ENCODE assay signal across 13 mouse cellular contexts in genomic region chr13:50322512-50322911, GRCm38 (mm10).
A peak's percentile ranks its signal among the peaks of the same experiment; 100 is the strongest.
DNase-seq lines count a peak whose midpoint lies in the region; ATAC-seq and TF ChIP-seq lines count a peak whose summit lies in the region.
"Had no signal": no experiment of that assay in that cellular context is flagged by ENCODE, and none has a peak within 500 bp of the region (broad histone marks: within the 10 kb centered on the region; RNA-seq: fewer than 3 reads in every experiment).

No protein-coding gene starts in this region.

- no peak overlapping the region for H3K4me3 ChIP-seq in heart, embryonic 12.5 days
- no peak overlapping the region for H3K4me3 ChIP-seq in liver, embryonic 14.5 days (ENCODE audit: insufficient read depth in 1 of 2, low read depth in 2 of 2, low read length in 2 of 2)
- H3K4me3 ChIP-seq in liver, embryonic 11.5 days (ENCODE audit: low read depth, low read length) = no peak overlapping the region
- H3K4me3 ChIP-seq: intestine, embryonic 15.5 days had no signal

- no peak overlapping the region for H3K9ac ChIP-seq in heart, embryonic 12.5 days
- H3K9ac ChIP-seq in liver, embryonic 14.5 days (replicated peaks) = no peak overlapping the region
- no peak overlapping the region for H3K9ac ChIP-seq in liver, embryonic 11.5 days (ENCODE audit: low read depth, low read length)
- H3K9ac ChIP-seq: intestine, embryonic 15.5 days had no signal

- no peaks in the 10 kb centered on the region for H3K27me3 ChIP-seq in heart, embryonic 12.5 days (replicated peaks)
- no peaks in the 10 kb centered on the region for H3K27me3 ChIP-seq in liver, embryonic 14.5 days (ENCODE audit: control insufficient read depth, insufficient read depth, low read length)
- no peaks in the 10 kb centered on the region for H3K27me3 ChIP-seq in liver, embryonic 11.5 days (replicated peaks; ENCODE audit: control insufficient read depth, insufficient read depth, low read length)
- H3K27me3 ChIP-seq: intestine, embryonic 15.5 days had no signal

- TF ChIP-seq CTCF in liver, embryonic 14.5 days (IDR thresholded peaks at IDR 0.05; ENCODE audit: low read depth) = peak; percentile 28; the same call in 1 of the 2 replicates
- 0 out of 2 replicates have a peak, but pooled peaks have one; percentile 2 for TF ChIP-seq CTCF in brain, embryonic 14.5 days (IDR thresholded peaks at IDR 0.05; ENCODE audit: borderline replicate concordance, extremely low read depth, insufficient read depth, insufficient read length)

- no peaks in the 10 kb centered on the region for H3K36me3 ChIP-seq in heart, embryonic 12.5 days
- H3K36me3 ChIP-seq in liver, embryonic 14.5 days (replicated peaks; ENCODE audit: control insufficient read depth, insufficient read depth, low read depth) = no peaks in the 10 kb centered on the region
- H3K36me3 ChIP-seq in liver, embryonic 11.5 days (ENCODE audit: control insufficient read depth, insufficient read depth, low read length) = no peaks in the 10 kb centered on the region
- H3K36me3 ChIP-seq: intestine, embryonic 15.5 days had no signal

- DNase-seq in heart, adult 11 months = peak; percentile 79
- no peak for DNase-seq in liver, embryonic 14.5 days (ENCODE audit: low read depth in 3 of 3, low spot score in 3 of 3)
- DNase-seq in liver, embryonic 11.5 days (ENCODE audit: low spot score) = no peak
- no peak for DNase-seq in brain, embryonic 14.5 days (ENCODE audit: low read depth)
- peak; percentile 11 for DNase-seq in retina, postnatal 1 day
- no peak for DNase-seq in cerebellum, postnatal 4 days (ENCODE audit: low spot score in 2 of 2)
- DNase-seq in spleen, adult 18-20 months = no peak
- DNase-seq: cerebellum, postnatal 36 days; gastrocnemius, postnatal 10 days; layer of hippocampus, postnatal 36 days; right cerebral cortex, adult 18-20 months had no signal

- no peak for ATAC-seq in heart, embryonic 12.5 days (ENCODE audit: insufficient number of reproducible peaks, low FRiP score)
- no peak for ATAC-seq in liver, embryonic 14.5 days (ENCODE audit: insufficient read depth)
- ATAC-seq in liver, embryonic 11.5 days (replicated peaks; ENCODE audit: low FRiP score) = no peak
- ATAC-seq: intestine, embryonic 15.5 days had no signal

- H3K4me2 ChIP-seq in heart, embryonic 12.5 days = no peak overlapping the region
- no peak overlapping the region for H3K4me2 ChIP-seq in liver, embryonic 14.5 days (ENCODE audit: low read depth)
- no peak overlapping the region for H3K4me2 ChIP-seq in liver, embryonic 11.5 days
- H3K4me2 ChIP-seq: intestine, embryonic 15.5 days had no signal

- 33% methylated on average over 4 of the region's 4 CpGs for WGBS in heart, embryonic 12.5 days
- WGBS in liver, embryonic 14.5 days (ENCODE audit: insufficient replicate concordance) = 17% methylated on average over 4 of the region's 4 CpGs
- 33% methylated on average over 4 of the region's 4 CpGs for WGBS in liver, embryonic 11.5 days

- TF ChIP-seq EP300 in liver, embryonic 14.5 days (IDR thresholded peaks at IDR 0.05; ENCODE audit: low read depth) = no peak

- TF ChIP-seq POLR2A in brain, embryonic 14.5 days (IDR thresholded peaks at IDR 0.05; ENCODE audit: borderline replicate concordance, extremely low read depth, insufficient read depth, insufficient read length, poor library complexity, severe bottlenecking) = no peak

- H3K4me1 ChIP-seq in heart, embryonic 12.5 days (replicated peaks) = no peaks in the 10 kb centered on the region
- H3K4me1 ChIP-seq in liver, embryonic 14.5 days (replicated peaks; ENCODE audit: control insufficient read depth in 2 of 2, insufficient read depth in 2 of 2, low read length in 1 of 2) = no peaks in the 10 kb centered on the region
- H3K4me1 ChIP-seq in liver, embryonic 11.5 days (replicated peaks; ENCODE audit: control insufficient read depth, insufficient read depth, low read length) = no peaks in the 10 kb centered on the region
- H3K4me1 ChIP-seq: intestine, embryonic 15.5 days had no signal

- no peak overlapping the region for H3K27ac ChIP-seq in heart, embryonic 12.5 days (ENCODE audit: poor library complexity, severe bottlenecking)
- no peak overlapping the region for H3K27ac ChIP-seq in liver, embryonic 14.5 days
- H3K27ac ChIP-seq in liver, embryonic 11.5 days (ENCODE audit: low read depth, low read length) = no peak overlapping the region
- H3K27ac ChIP-seq: intestine, embryonic 15.5 days had no signal

- no peaks in the 10 kb centered on the region; the same call in 1 of the 2 replicates for H3K9me3 ChIP-seq in heart, embryonic 12.5 days (replicated peaks)
- no peaks in the 10 kb centered on the region for H3K9me3 ChIP-seq in liver, embryonic 14.5 days (ENCODE audit: control insufficient read depth, low read length)
- no peaks in the 10 kb centered on the region for H3K9me3 ChIP-seq in liver, embryonic 11.5 days (ENCODE audit: control insufficient read depth, low read length)
- H3K9me3 ChIP-seq: intestine, embryonic 15.5 days had no signal

Comparison
In these comparisons a context has a peak if more than half of its experiments do, and no peak if none do; other contexts are left out.
1. DNase-seq: peak in heart, adult 11 months (single experiment) and retina, postnatal 1 day (single experiment); none in liver, embryonic 14.5 days (0 of 3), liver, embryonic 11.5 days (single experiment), brain, embryonic 14.5 days (single experiment), cerebellum, postnatal 4 days (0 of 2) and spleen, adult 18-20 months (0 of 2).